Mouse (Mus musculus): ENCODE data around the gene AC124502.3.

DNA sequence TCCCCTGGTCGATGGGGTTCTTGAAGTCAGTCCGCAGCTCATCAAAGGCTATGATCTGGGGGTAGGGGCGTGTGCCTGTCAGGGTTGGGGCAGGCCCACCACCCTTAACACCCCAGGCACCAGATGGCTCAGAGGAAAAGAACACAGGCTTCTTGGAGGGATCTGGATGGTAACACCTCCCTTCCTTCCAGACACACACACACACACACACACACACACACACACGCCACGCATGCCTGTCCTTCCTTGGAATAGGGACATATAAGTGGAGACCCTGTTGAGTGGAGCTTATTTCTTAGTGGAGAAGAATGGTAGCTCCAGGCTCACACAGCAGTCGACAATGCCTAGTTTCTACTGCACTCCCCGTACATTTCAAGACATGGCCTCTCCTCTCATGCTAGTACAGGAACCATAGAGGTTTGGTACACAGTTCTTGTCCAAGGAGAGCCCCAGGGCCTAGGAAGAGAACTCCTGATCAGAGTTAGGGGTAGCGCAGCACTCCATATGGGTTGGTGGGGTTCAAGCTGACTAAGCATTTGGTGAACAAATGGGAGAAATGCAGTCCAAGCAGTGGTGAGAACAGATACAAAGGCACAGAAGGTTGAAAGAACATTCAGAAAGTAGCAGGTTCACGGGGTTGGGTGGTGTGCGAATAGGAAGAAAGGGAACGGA lies 56.2 kb downstream of the AC124502.3 start:
- TF ChIP-seq CTCF (IDR thresholded peaks at IDR 0.05), result no peak
- no peak for TF ChIP-seq EP300 (IDR thresholded peaks at IDR 0.05)
